Mouse (Mus musculus): ENCODE measurements around the gene Tmem184c. TPM values are rescaled to one million over a fixed set of nuclear protein-coding genes. Genes with fewer than 3 reads are reported as not detected.

Gene Tmem184c
- 3.0 and 10.7 TPM in 2 replicates for polyA plus RNA-seq (2011; ENCODE audit: insufficient read depth, insufficient read length, low replicate concordance, missing spikeins)

- WGBS = under 1% methylated on average over 36 of the region's 36 CpGs
- TF ChIP-seq POLR2A (IDR thresholded peaks at IDR 0.05; ENCODE audit: borderline replicate concordance, control insufficient read depth, low read depth, low read length) (peak; percentile 51; the same call in 1 of the 2 replicates), CTCF (IDR thresholded peaks at IDR 0.05; ENCODE audit: control insufficient read depth, insufficient read depth, low read length) (no peak)
- H3K27ac ChIP-seq (ENCODE audit: control insufficient read depth, insufficient read depth, low read depth, low read length, poor library complexity) = no peak within 1 kb of the TSS; the same call in 1 of the 2 replicates
- peaks cover 1% of the 10 kb centered on the region for H3K4me1 ChIP-seq (ENCODE audit: control insufficient read depth, insufficient read depth, low read length)
- peak within 1 kb of the TSS; percentile 95 for H3K4me3 ChIP-seq (replicated peaks; ENCODE audit: control insufficient read depth, low read depth, low read length)
Observed at GRCm38 (mm10) chr8:77610374-77610969, at the start of gene Tmem184c. Gene Tmem184c, minus strand, starts transcription at chr8:77610698.

- Histone ChIP-seq H3K27ac (ENCODE audit: control insufficient read depth, insufficient read depth, low read depth, low read length, poor library complexity) (no peak overlapping the region), H3K4me3 (replicated peaks; ENCODE audit: control insufficient read depth, low read depth, low read length) (no peak overlapping the region), H3K4me1 (ENCODE audit: control insufficient read depth, insufficient read depth, low read length) (no peaks in the 10 kb centered on the region)
- no peak for TF ChIP-seq CTCF (IDR thresholded peaks at IDR 0.05; ENCODE audit: control insufficient read depth, insufficient read depth, low read length)
- TF ChIP-seq POLR2A (IDR thresholded peaks at IDR 0.05; ENCODE audit: borderline replicate concordance, control insufficient read depth, low read depth, low read length) = no peak
- WGBS = 57% methylated on average over 4 of the region's 4 CpGs
Observed at GRCm38 (mm10) chr8:77659534-77660080, 49.1 kb upstream of the Tmem184c start.

GRCm38 (mm10) chr8:77658356-77658755 lies 47.9 kb upstream of the Tmem184c start:
- Histone ChIP-seq H3K4me3 (replicated peaks; ENCODE audit: control insufficient read depth, low read depth, low read length) (no peak overlapping the region), H3K4me1 (ENCODE audit: control insufficient read depth, insufficient read depth, low read length) (no peaks in the 10 kb centered on the region), H3K27ac (ENCODE audit: control insufficient read depth, insufficient read depth, low read depth, low read length, poor library complexity) (no peak overlapping the region)
- WGBS = 78% methylated on average over 3 of the region's 3 CpGs
- no peak for TF ChIP-seq CTCF (IDR thresholded peaks at IDR 0.05; ENCODE audit: control insufficient read depth, insufficient read depth, low read length)
- TF ChIP-seq POLR2A (IDR thresholded peaks at IDR 0.05; ENCODE audit: borderline replicate concordance, control insufficient read depth, low read depth, low read length) = no peak

- TF ChIP-seq POLR2A (IDR thresholded peaks at IDR 0.05; ENCODE audit: borderline replicate concordance, control insufficient read depth, low read depth, low read length) (no peak), CTCF (IDR thresholded peaks at IDR 0.05; ENCODE audit: control insufficient read depth, insufficient read depth, low read length) (no peak)
- Histone ChIP-seq H3K27ac (ENCODE audit: control insufficient read depth, insufficient read depth, low read depth, low read length, poor library complexity) (no peak overlapping the region), H3K4me3 (replicated peaks; ENCODE audit: control insufficient read depth, low read depth, low read length) (no peak overlapping the region), H3K4me1 (ENCODE audit: control insufficient read depth, insufficient read depth, low read length) (no peaks in the 10 kb centered on the region)
- WGBS = 70% methylated on average over 1 of the region's 1 CpGs
Observed at GRCm38 (mm10) chr8:77650646-77651190, 40.2 kb upstream of the Tmem184c start.

- no peak overlapping the region for H3K4me3 ChIP-seq (replicated peaks; ENCODE audit: control insufficient read depth, low read depth, low read length)
- TF ChIP-seq POLR2A (IDR thresholded peaks at IDR 0.05; ENCODE audit: borderline replicate concordance, control insufficient read depth, low read depth, low read length) (no peak), CTCF (IDR thresholded peaks at IDR 0.05; ENCODE audit: control insufficient read depth, insufficient read depth, low read length) (no peak)
- H3K27ac ChIP-seq (ENCODE audit: control insufficient read depth, insufficient read depth, low read depth, low read length, poor library complexity) = no peak overlapping the region
- WGBS = 62% methylated on average over 5 of the region's 5 CpGs
- H3K4me1 ChIP-seq (ENCODE audit: control insufficient read depth, insufficient read depth, low read length) = no peaks in the 10 kb centered on the region
Observed at GRCm38 (mm10) chr8:77640093-77640839, 29.8 kb upstream of the Tmem184c start.

GRCm38 (mm10) chr8:77637593-77637992 lies 27.1 kb upstream of the Tmem184c start:
- 57% methylated on average over 3 of the region's 3 CpGs for WGBS
- Histone ChIP-seq H3K27ac (ENCODE audit: control insufficient read depth, insufficient read depth, low read depth, low read length, poor library complexity) (no peak overlapping the region), H3K4me3 (replicated peaks; ENCODE audit: control insufficient read depth, low read depth, low read length) (no peak overlapping the region), H3K4me1 (ENCODE audit: control insufficient read depth, insufficient read depth, low read length) (no peaks in the 10 kb centered on the region)
- no peak for TF ChIP-seq POLR2A (IDR thresholded peaks at IDR 0.05; ENCODE audit: borderline replicate concordance, control insufficient read depth, low read depth, low read length)
- no peak for TF ChIP-seq CTCF (IDR thresholded peaks at IDR 0.05; ENCODE audit: control insufficient read depth, insufficient read depth, low read length)

DNA sequence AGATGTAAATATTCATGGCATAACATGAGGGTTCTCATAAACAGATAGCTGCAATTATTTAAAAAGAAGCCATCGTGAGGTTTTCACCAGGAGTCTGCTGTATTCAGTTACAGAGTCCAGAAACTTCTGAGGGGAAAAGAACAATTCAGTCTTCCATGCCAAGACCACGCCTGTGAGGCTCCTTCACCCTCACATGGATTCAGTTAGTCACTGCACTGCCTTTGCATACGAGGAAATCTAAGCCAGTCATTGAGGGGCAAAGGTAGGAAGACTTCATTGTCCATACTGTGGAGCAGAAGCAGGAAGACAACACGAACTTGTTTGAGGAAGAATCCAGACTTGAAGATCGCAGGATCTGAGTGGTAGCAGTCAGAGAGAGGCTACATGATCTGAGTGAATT lies 23.5 kb upstream of the Tmem184c start:
- TF ChIP-seq CTCF (IDR thresholded peaks at IDR 0.05; ENCODE audit: control insufficient read depth, insufficient read depth, low read length) (no peak), POLR2A (IDR thresholded peaks at IDR 0.05; ENCODE audit: borderline replicate concordance, control insufficient read depth, low read depth, low read length) (no peak)
- Histone ChIP-seq H3K4me1 (ENCODE audit: control insufficient read depth, insufficient read depth, low read length) (no peaks in the 10 kb centered on the region), H3K27ac (ENCODE audit: control insufficient read depth, insufficient read depth, low read depth, low read length, poor library complexity) (no peak overlapping the region), H3K4me3 (replicated peaks; ENCODE audit: control insufficient read depth, low read depth, low read length) (no peak overlapping the region)
- WGBS = 55% methylated on average over 5 of the region's 5 CpGs

DNA sequence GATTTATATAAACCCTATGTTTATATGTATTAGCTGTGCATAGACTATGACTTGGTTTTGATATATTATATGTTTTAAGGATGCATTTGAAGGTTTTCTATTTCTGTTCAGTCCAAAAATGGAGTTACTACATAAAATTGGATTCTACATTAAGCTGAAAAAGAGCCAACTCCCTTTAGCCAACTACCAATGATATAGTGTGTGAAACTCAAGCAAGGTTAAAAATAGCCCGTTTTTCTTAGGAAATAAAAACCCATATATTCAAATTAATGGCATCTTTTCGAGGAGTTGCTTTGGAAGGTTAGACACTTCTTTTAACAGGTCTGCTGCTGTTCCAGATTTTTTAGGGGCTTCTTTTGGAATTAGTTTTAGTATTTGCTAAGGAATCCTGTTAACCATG lies 22.7 kb upstream of the Tmem184c start:
- no peak overlapping the region for H3K27ac ChIP-seq (ENCODE audit: control insufficient read depth, insufficient read depth, low read depth, low read length, poor library complexity)
- 53% methylated on average over 2 of the region's 2 CpGs for WGBS

More for the DNA sequence above, 22.7 kb upstream of the Tmem184c start:
- H3K4me3 ChIP-seq (replicated peaks; ENCODE audit: control insufficient read depth, low read depth, low read length) = no peak overlapping the region
- H3K4me1 ChIP-seq (ENCODE audit: control insufficient read depth, insufficient read depth, low read length) = no peaks in the 10 kb centered on the region
- TF ChIP-seq CTCF (IDR thresholded peaks at IDR 0.05; ENCODE audit: control insufficient read depth, insufficient read depth, low read length) (no peak), POLR2A (IDR thresholded peaks at IDR 0.05; ENCODE audit: borderline replicate concordance, control insufficient read depth, low read depth, low read length) (no peak)
